Mouse (Mus musculus) midbrain, embryonic 12.5 days (tissue): Measurements from ENCODE around the gene Prrc2a. TPM values are rescaled to one million over a fixed set of nuclear protein-coding genes. Genes with fewer than 3 reads are reported as not detected.

Experiments used
- ATAC-seq: fragments of 200-750 bp; cut with Nextera tagmentation; 2 replicates; pipeline ENCODE4 v1.8.0; 2017; ENCODE audit warnings: low read depth, moderate TSS enrichment, moderate library complexity; ENCODE audit not compliant: low FRiP score
- H3K27ac ChIP-seq: fragments of 300-500 bp; sonication (generic); replicated peaks from 2 replicates; pipeline ENCODE4 v1.5.1; 2016; ENCODE audit warnings: mild to moderate bottlenecking
- H3K27me3 ChIP-seq: fragments of 300-500 bp; sonication (generic); 2 replicates; pipeline ENCODE4 v1.6.1; 2016; ENCODE audit warnings: mild to moderate bottlenecking
- H3K36me3 ChIP-seq: fragments of 300-500 bp; sonication (generic); 2 replicates; pipeline ENCODE4 v1.6.1; 2016
- H3K4me1 ChIP-seq: fragments of 300-500 bp; sonication (generic); 2 replicates; pipeline ENCODE4 v1.6.1; 2016
- H3K4me2 ChIP-seq: fragments of 300-500 bp; sonication (generic); replicated peaks from 2 replicates; pipeline ENCODE4 v1.6.1; 2016; ENCODE audit warnings: mild to moderate bottlenecking, moderate library complexity
- H3K4me3 ChIP-seq: fragments of 300-500 bp; sonication (generic); 2 replicates; pipeline ENCODE4 v1.5.1; 2016; ENCODE audit warnings: mild to moderate bottlenecking
- H3K9ac ChIP-seq: fragments of 300-500 bp; sonication (generic); replicated peaks from 2 replicates; pipeline ENCODE4 v1.6.1; 2016; ENCODE audit warnings: mild to moderate bottlenecking, moderate library complexity
- H3K9me3 ChIP-seq: fragments of 300-500 bp; sonication (generic); 2 replicates; pipeline ENCODE4 v1.6.1; 2016; ENCODE audit warnings: mild to moderate bottlenecking
- WGBS: fragments of 180-500 bp; shearing (Covaris S2); methylation state at CpG from one replicate; pipeline ENCODE4 v1.1.7; 2016; 5-methylcytosine and 5-hydroxymethylcytosine counted together
- polyA plus RNA-seq: library from polyadenylated mRNA; unstranded; fragments of >200 nt; fragmentation: Nextera tagmentation; extraction: Ambion mirVana; gene quantifications from 2 replicates; pipeline ENCODE4 v1.2.1, GENCODE M21; 2016

Gene Prrc2a
- polyA plus RNA-seq, 1 experiment from 2014 or later, result 236 TPM

- no peak overlapping the region for H3K27ac ChIP-seq
- H3K9ac ChIP-seq, result no peak overlapping the region
- H3K4me1 ChIP-seq, result peaks cover 6% of the 10 kb centered on the region
- peaks cover 100% of the 10 kb centered on the region for H3K36me3 ChIP-seq
- no peaks in the 10 kb centered on the region for H3K27me3 ChIP-seq
- no peak overlapping the region for H3K4me3 ChIP-seq
- H3K4me2 ChIP-seq, result no peak overlapping the region
- no peak for ATAC-seq
- no peaks in the 10 kb centered on the region for H3K9me3 ChIP-seq
- 95% methylated on average over 8 of the region's 8 CpGs for WGBS
These were observed 7.4 kb downstream of the Prrc2a start for GRCm38 (mm10) chr17:35157254-35157653.

- peaks cover under 1% of the 10 kb centered on the region; the same call in 1 of the 2 replicates for H3K4me1 ChIP-seq
- peaks cover 100% of the 10 kb centered on the region for H3K36me3 ChIP-seq
- H3K27me3 ChIP-seq, result no peaks in the 10 kb centered on the region
- ATAC-seq, result no peak
- 93% methylated on average over 33 of the region's 33 CpGs for WGBS
- no peaks in the 10 kb centered on the region for H3K9me3 ChIP-seq
- no peak overlapping the region for H3K27ac ChIP-seq
- H3K4me2 ChIP-seq, result no peak overlapping the region
- H3K9ac ChIP-seq, result no peak overlapping the region
- H3K4me3 ChIP-seq, result no peak overlapping the region
These were observed 8.1 kb downstream of the Prrc2a start for GRCm38 (mm10) chr17:35156461-35157200.

GRCm38 (mm10) chr17:35155451-35155850 is 9.2 kb downstream of the Prrc2a start:
- 93% methylated on average over 12 of the region's 12 CpGs for WGBS
- H3K4me3 ChIP-seq, result no peak overlapping the region
- ATAC-seq, result no peak
- H3K27ac ChIP-seq, result no peak overlapping the region
- H3K4me1 ChIP-seq, result no peaks in the 10 kb centered on the region; the same call in 1 of the 2 replicates
- peaks cover 98% of the 10 kb centered on the region for H3K36me3 ChIP-seq
- no peaks in the 10 kb centered on the region for H3K9me3 ChIP-seq
- no peak overlapping the region for H3K4me2 ChIP-seq
- H3K27me3 ChIP-seq, result no peaks in the 10 kb centered on the region
- H3K9ac ChIP-seq, result peak overlapping the region; percentile 34; the same call in 1 of the 2 replicates

GRCm38 (mm10) chr17:35154616-35155015 is 10.1 kb downstream of the Prrc2a start:
- H3K4me3 ChIP-seq, result no peak overlapping the region
- H3K4me2 ChIP-seq, result no peak overlapping the region
- ATAC-seq, result no peak
- H3K27me3 ChIP-seq, result no peaks in the 10 kb centered on the region
- no peak overlapping the region for H3K27ac ChIP-seq
- H3K36me3 ChIP-seq, result peaks cover 98% of the 10 kb centered on the region
- H3K9ac ChIP-seq, result no peak overlapping the region
- no peaks in the 10 kb centered on the region for H3K9me3 ChIP-seq
- 81% methylated on average over 7 of the region's 7 CpGs for WGBS
- H3K4me1 ChIP-seq, result no peaks in the 10 kb centered on the region; the same call in 1 of the 2 replicates

GRCm38 (mm10) chr17:35153931-35154330 is 10.8 kb downstream of the Prrc2a start:
- no peak overlapping the region for H3K9ac ChIP-seq
- H3K27me3 ChIP-seq, result no peaks in the 10 kb centered on the region
- peaks cover 98% of the 10 kb centered on the region for H3K36me3 ChIP-seq
- 81% methylated on average over 4 of the region's 4 CpGs for WGBS
- H3K4me2 ChIP-seq, result no peak overlapping the region
- no peak overlapping the region for H3K4me3 ChIP-seq
- H3K27ac ChIP-seq, result no peak overlapping the region
- no peak for ATAC-seq
- no peaks in the 10 kb centered on the region; the same call in 1 of the 2 replicates for H3K4me1 ChIP-seq
- no peaks in the 10 kb centered on the region for H3K9me3 ChIP-seq

- 93% methylated on average over 9 of the region's 9 CpGs for WGBS
- Histone ChIP-seq H3K9me3 (no peaks in the 10 kb centered on the region), H3K36me3 (peaks cover 98% of the 10 kb centered on the region), H3K27ac (no peak overlapping the region), H3K27me3 (no peaks in the 10 kb centered on the region), H3K4me1 (no peaks in the 10 kb centered on the region), H3K4me2 (no peak overlapping the region), H3K9ac (no peak overlapping the region), H3K4me3 (no peak overlapping the region)
- no peak for ATAC-seq
These were observed 11.6 kb downstream of the Prrc2a start for GRCm38 (mm10) chr17:35153077-35153476.

- H3K27ac ChIP-seq, result no peak overlapping the region
- 98% methylated on average over 4 of the region's 4 CpGs for WGBS
- H3K4me3 ChIP-seq, result no peak overlapping the region
- H3K36me3 ChIP-seq, result peaks cover 97% of the 10 kb centered on the region
- no peaks in the 10 kb centered on the region for H3K27me3 ChIP-seq
- no peaks in the 10 kb centered on the region for H3K9me3 ChIP-seq
- no peaks in the 10 kb centered on the region for H3K4me1 ChIP-seq
- H3K4me2 ChIP-seq, result no peak overlapping the region
- no peak for ATAC-seq
- no peak overlapping the region for H3K9ac ChIP-seq
These were observed 12.6 kb downstream of the Prrc2a start for GRCm38 (mm10) chr17:35152121-35152520.

GRCm38 (mm10) chr17:35147922-35148639 is 16.6 kb downstream of the Prrc2a start:
- peaks cover 97% of the 10 kb centered on the region for H3K36me3 ChIP-seq
- H3K9me3 ChIP-seq, result no peaks in the 10 kb centered on the region
- H3K9ac ChIP-seq, result no peak overlapping the region
- H3K27ac ChIP-seq, result 0 out of 2 replicates have a peak overlapping the region, but pooled peaks have one; percentile 3
- WGBS, result 73% methylated on average over 5 of the region's 5 CpGs
- H3K27me3 ChIP-seq, result no peaks in the 10 kb centered on the region
- H3K4me2 ChIP-seq, result no peak overlapping the region
- H3K4me3 ChIP-seq, result no peak overlapping the region
- no peak for ATAC-seq
- no peaks in the 10 kb centered on the region for H3K4me1 ChIP-seq

- H3K4me2 ChIP-seq, result no peak overlapping the region
- H3K4me3 ChIP-seq, result no peak overlapping the region
- peaks cover 97% of the 10 kb centered on the region for H3K36me3 ChIP-seq
- ATAC-seq, result 0 out of 2 replicates have a peak, but pooled peaks have one; percentile 28
- no peak overlapping the region for H3K9ac ChIP-seq
- H3K4me1 ChIP-seq, result no peaks in the 10 kb centered on the region
- no peaks in the 10 kb centered on the region for H3K27me3 ChIP-seq
- 0 out of 2 replicates have a peak overlapping the region, but pooled peaks have one; percentile 3 for H3K27ac ChIP-seq
- 65% methylated on average over 3 of the region's 3 CpGs for WGBS
- H3K9me3 ChIP-seq, result no peaks in the 10 kb centered on the region
These were observed 17.3 kb downstream of the Prrc2a start for GRCm38 (mm10) chr17:35147348-35147747.

GRCm38 (mm10) chr17:35146139-35146538 is 18.6 kb downstream of the Prrc2a start:
- Histone ChIP-seq H3K27ac (no peak overlapping the region), H3K4me2 (no peak overlapping the region), H3K4me3 (no peak overlapping the region), H3K9ac (no peak overlapping the region), H3K36me3 (peaks cover 97% of the 10 kb centered on the region), H3K27me3 (no peaks in the 10 kb centered on the region), H3K4me1 (no peaks in the 10 kb centered on the region), H3K9me3 (no peaks in the 10 kb centered on the region)
- no peak for ATAC-seq
- 97% methylated on average over 5 of the region's 5 CpGs for WGBS

GRCm38 (mm10) chr17:35141971-35142370 is 22.7 kb downstream of the Prrc2a start:
- Histone ChIP-seq H3K9ac (no peak overlapping the region), H3K9me3 (no peaks in the 10 kb centered on the region), H3K27me3 (no peaks in the 10 kb centered on the region), H3K4me1 (peaks cover 15% of the 10 kb centered on the region), H3K27ac (no peak overlapping the region), H3K4me2 (no peak overlapping the region), H3K4me3 (no peak overlapping the region), H3K36me3 (peaks cover 89% of the 10 kb centered on the region)
- no peak for ATAC-seq
- 87% methylated on average over 6 of the region's 6 CpGs for WGBS

GRCm38 (mm10) chr17:35140490-35140996 is 24.2 kb downstream of the Prrc2a start:
- H3K9me3 ChIP-seq, result no peaks in the 10 kb centered on the region
- peaks cover 75% of the 10 kb centered on the region for H3K36me3 ChIP-seq
- H3K9ac ChIP-seq, result no peak overlapping the region
- peaks cover 24% of the 10 kb centered on the region for H3K4me1 ChIP-seq
- H3K27me3 ChIP-seq, result no peaks in the 10 kb centered on the region
- no peak overlapping the region for H3K27ac ChIP-seq
- no peak for ATAC-seq
- H3K4me2 ChIP-seq, result no peak overlapping the region
- no peak overlapping the region for H3K4me3 ChIP-seq
- 82% methylated on average over 16 of the region's 16 CpGs for WGBS
